Mouse (Mus musculus): ENCODE results near the gene Btn1a1.

DNA sequence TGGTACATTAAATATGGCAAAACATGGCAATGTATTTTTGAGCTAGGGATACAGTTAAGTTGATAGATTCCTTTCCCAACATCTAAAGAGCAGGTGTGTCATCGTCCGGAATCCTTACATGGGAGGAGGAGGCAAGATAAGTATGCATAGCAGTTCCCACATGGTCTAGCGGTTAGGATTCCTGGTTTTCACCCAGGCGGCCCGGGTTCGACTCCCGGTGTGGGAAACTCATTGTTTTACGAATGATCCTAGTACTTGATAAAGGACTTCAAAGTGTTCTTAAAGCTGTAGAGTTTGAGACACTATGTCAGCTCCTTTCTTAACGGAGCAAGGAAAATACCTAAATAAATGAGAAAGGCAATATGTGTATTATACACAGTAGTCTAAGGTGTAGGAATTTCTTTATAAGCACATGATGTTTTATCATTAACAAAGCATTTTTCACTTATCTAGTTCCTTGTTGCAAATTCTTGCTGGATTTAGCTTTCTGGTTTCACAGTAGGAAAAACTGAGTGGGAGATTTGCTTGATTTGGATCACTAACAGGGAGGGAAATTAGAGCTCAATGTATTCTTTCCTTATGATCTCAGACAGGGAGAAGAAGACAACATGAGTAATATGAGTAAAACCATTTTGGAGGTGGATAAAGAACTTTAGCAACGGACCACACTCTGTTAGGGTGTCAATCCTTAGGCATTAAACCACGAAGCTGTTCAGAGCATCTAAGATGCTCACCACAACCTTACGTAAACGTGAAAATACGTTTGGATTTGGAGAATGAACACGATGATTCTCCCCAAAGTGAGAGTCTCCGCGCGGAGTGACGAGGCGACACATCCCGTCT lies 2.1 kb downstream of the Btn1a1 start:
- no peak for TF ChIP-seq ZC3H11A (IDR thresholded peaks at IDR 0.05; ENCODE audit: borderline replicate concordance, low read depth, low read length)
- no peak for TF ChIP-seq ZNF384 (IDR thresholded peaks at IDR 0.05; ENCODE audit: low read depth, low read length)
